Mouse (Mus musculus): ENCODE measurements around the gene Gm20388. TPM values are rescaled to one million over a fixed set of nuclear protein-coding genes. Genes with fewer than 3 reads are reported as not detected.

Gm20388 gene
- polyA plus RNA-seq, 1 experiment from 2014 or later = not detected

GRCm38 (mm10) chr8:120500701-120501261 is 590.1 kb downstream of the Gm20388 start:
- Histone ChIP-seq H3K4me2 (ENCODE audit: low read depth, severe bottlenecking) (no peak overlapping the region), H3K9ac (ENCODE audit: low read length) (no peak overlapping the region), H3K9me3 (ENCODE audit: control insufficient read depth, low read length) (no peaks in the 10 kb centered on the region), H3K4me1 (ENCODE audit: control insufficient read depth, insufficient read depth, low read length) (peaks cover 64% of the 10 kb centered on the region), H3K27ac (replicated peaks; ENCODE audit: low read depth, low read length) (no peak overlapping the region), H3K27me3 (ENCODE audit: control insufficient read depth, insufficient read depth, low read length) (no peaks in the 10 kb centered on the region), H3K36me3 (ENCODE audit: control insufficient read depth, insufficient read depth, low read length) (no peaks in the 10 kb centered on the region), H3K4me3 (ENCODE audit: low read depth, low read length) (no peak overlapping the region)
- DNase-seq (ENCODE audit: low spot score) (no peak), ATAC-seq (ENCODE audit: insufficient number of reproducible peaks, low FRiP score, low TSS enrichment, low read depth) (no peak)
- 74% methylated on average over 8 of the region's 8 CpGs for WGBS

- no peak overlapping the region for H3K27ac ChIP-seq (replicated peaks; ENCODE audit: low read depth, low read length)
- DNase-seq (ENCODE audit: low spot score) = no peak
- no peak overlapping the region for H3K4me2 ChIP-seq (ENCODE audit: low read depth, severe bottlenecking)
- no peaks in the 10 kb centered on the region for H3K9me3 ChIP-seq (ENCODE audit: control insufficient read depth, low read length)
- peaks cover 70% of the 10 kb centered on the region for H3K4me1 ChIP-seq (ENCODE audit: control insufficient read depth, insufficient read depth, low read length)
- ATAC-seq (ENCODE audit: insufficient number of reproducible peaks, low FRiP score, low TSS enrichment, low read depth) = no peak
- H3K9ac ChIP-seq (ENCODE audit: low read length) = no peak overlapping the region
- 84% methylated on average over 5 of the region's 5 CpGs for WGBS
- H3K36me3 ChIP-seq (ENCODE audit: control insufficient read depth, insufficient read depth, low read length) = no peaks in the 10 kb centered on the region
- H3K4me3 ChIP-seq (ENCODE audit: low read depth, low read length) = no peak overlapping the region
- no peaks in the 10 kb centered on the region for H3K27me3 ChIP-seq (ENCODE audit: control insufficient read depth, insufficient read depth, low read length)
Measured at GRCm38 (mm10) chr8:120501426-120501825, 590.8 kb downstream of the Gm20388 start.

GRCm38 (mm10) chr8:120502428-120502827 is 591.8 kb downstream of the Gm20388 start:
- H3K27me3 ChIP-seq (ENCODE audit: control insufficient read depth, insufficient read depth, low read length) = no peaks in the 10 kb centered on the region
- H3K9me3 ChIP-seq (ENCODE audit: control insufficient read depth, low read length) = no peaks in the 10 kb centered on the region
- no peak overlapping the region for H3K4me2 ChIP-seq (ENCODE audit: low read depth, severe bottlenecking)
- 61% methylated on average over 5 of the region's 5 CpGs for WGBS
- H3K4me3 ChIP-seq (ENCODE audit: low read depth, low read length) = no peak overlapping the region
- H3K27ac ChIP-seq (replicated peaks; ENCODE audit: low read depth, low read length) = no peak overlapping the region
- ATAC-seq (ENCODE audit: insufficient number of reproducible peaks, low FRiP score, low TSS enrichment, low read depth) (no peak), DNase-seq (ENCODE audit: low spot score) (no peak)
- H3K4me1 ChIP-seq (ENCODE audit: control insufficient read depth, insufficient read depth, low read length) = peaks cover 69% of the 10 kb centered on the region
- no peak overlapping the region for H3K9ac ChIP-seq (ENCODE audit: low read length)
- no peaks in the 10 kb centered on the region for H3K36me3 ChIP-seq (ENCODE audit: control insufficient read depth, insufficient read depth, low read length)

- Histone ChIP-seq H3K9me3 (ENCODE audit: control insufficient read depth, low read length) (no peaks in the 10 kb centered on the region), H3K27me3 (ENCODE audit: control insufficient read depth, insufficient read depth, low read length) (no peaks in the 10 kb centered on the region), H3K36me3 (ENCODE audit: control insufficient read depth, insufficient read depth, low read length) (no peaks in the 10 kb centered on the region), H3K27ac (replicated peaks; ENCODE audit: low read depth, low read length) (peak overlapping the region; percentile 73), H3K4me1 (ENCODE audit: control insufficient read depth, insufficient read depth, low read length) (peaks cover 69% of the 10 kb centered on the region), H3K9ac (ENCODE audit: low read length) (no peak overlapping the region), H3K4me3 (ENCODE audit: low read depth, low read length) (peak overlapping the region; percentile 10; the same call in 1 of the 2 replicates), H3K4me2 (ENCODE audit: low read depth, severe bottlenecking) (peak overlapping the region; percentile 48)
- ATAC-seq (ENCODE audit: insufficient number of reproducible peaks, low FRiP score, low TSS enrichment, low read depth) (no peak), DNase-seq (ENCODE audit: low spot score) (peak; percentile 44)
- 5% methylated on average over 18 of the region's 20 CpGs for WGBS
Measured at GRCm38 (mm10) chr8:120504251-120505081, 593.8 kb downstream of the Gm20388 start.

GRCm38 (mm10) chr8:120505082-120505511 is 594.5 kb downstream of the Gm20388 start:
- Histone ChIP-seq H3K4me1 (ENCODE audit: control insufficient read depth, insufficient read depth, low read length) (peaks cover 75% of the 10 kb centered on the region), H3K4me3 (ENCODE audit: low read depth, low read length) (peak overlapping the region; percentile 10; the same call in 1 of the 2 replicates), H3K9ac (ENCODE audit: low read length) (no peak overlapping the region), H3K27ac (replicated peaks; ENCODE audit: low read depth, low read length) (peak overlapping the region; percentile 73), H3K36me3 (ENCODE audit: control insufficient read depth, insufficient read depth, low read length) (no peaks in the 10 kb centered on the region), H3K9me3 (ENCODE audit: control insufficient read depth, low read length) (no peaks in the 10 kb centered on the region), H3K4me2 (ENCODE audit: low read depth, severe bottlenecking) (peak overlapping the region; percentile 48), H3K27me3 (ENCODE audit: control insufficient read depth, insufficient read depth, low read length) (no peaks in the 10 kb centered on the region)
- WGBS = under 1% methylated on average over 19 of the region's 19 CpGs
- ATAC-seq (ENCODE audit: insufficient number of reproducible peaks, low FRiP score, low TSS enrichment, low read depth) (no peak; the same call in 1 of the 2 replicates), DNase-seq (ENCODE audit: low spot score) (peak; percentile 80)

- H3K27me3 ChIP-seq (ENCODE audit: control insufficient read depth, insufficient read depth, low read length) = no peaks in the 10 kb centered on the region
- no peak overlapping the region; the same call in 1 of the 2 replicates for H3K27ac ChIP-seq (replicated peaks; ENCODE audit: low read depth, low read length)
- peaks cover 76% of the 10 kb centered on the region for H3K4me1 ChIP-seq (ENCODE audit: control insufficient read depth, insufficient read depth, low read length)
- no peak overlapping the region for H3K4me3 ChIP-seq (ENCODE audit: low read depth, low read length)
- no peaks in the 10 kb centered on the region for H3K36me3 ChIP-seq (ENCODE audit: control insufficient read depth, insufficient read depth, low read length)
- H3K4me2 ChIP-seq (ENCODE audit: low read depth, severe bottlenecking) = peak overlapping the region; percentile 48; the same call in 1 of the 2 replicates
- no peak for DNase-seq (ENCODE audit: low spot score)
- ATAC-seq (ENCODE audit: insufficient number of reproducible peaks, low FRiP score, low TSS enrichment, low read depth) = no peak
- peak overlapping the region; percentile 12; the same call in 1 of the 2 replicates for H3K9ac ChIP-seq (ENCODE audit: low read length)
- no peaks in the 10 kb centered on the region for H3K9me3 ChIP-seq (ENCODE audit: control insufficient read depth, low read length)
- WGBS = 9% methylated on average over 23 of the region's 23 CpGs
Measured at GRCm38 (mm10) chr8:120505619-120506310, 595.1 kb downstream of the Gm20388 start.

- H3K9me3 ChIP-seq (ENCODE audit: control insufficient read depth, low read length) = no peaks in the 10 kb centered on the region
- no peak overlapping the region; the same call in 1 of the 2 replicates for H3K4me2 ChIP-seq (ENCODE audit: low read depth, severe bottlenecking)
- H3K4me3 ChIP-seq (ENCODE audit: low read depth, low read length) = no peak overlapping the region
- no peaks in the 10 kb centered on the region for H3K36me3 ChIP-seq (ENCODE audit: control insufficient read depth, insufficient read depth, low read length)
- H3K4me1 ChIP-seq (ENCODE audit: control insufficient read depth, insufficient read depth, low read length) = peaks cover 84% of the 10 kb centered on the region
- DNase-seq (ENCODE audit: low spot score) = no peak
- H3K9ac ChIP-seq (ENCODE audit: low read length) = no peak overlapping the region
- ATAC-seq (ENCODE audit: insufficient number of reproducible peaks, low FRiP score, low TSS enrichment, low read depth) = no peak
- 41% methylated on average over 2 of the region's 2 CpGs for WGBS
- H3K27me3 ChIP-seq (ENCODE audit: control insufficient read depth, insufficient read depth, low read length) = no peaks in the 10 kb centered on the region
- H3K27ac ChIP-seq (replicated peaks; ENCODE audit: low read depth, low read length) = no peak overlapping the region
Measured at GRCm38 (mm10) chr8:120506562-120506961, 595.9 kb downstream of the Gm20388 start.

GRCm38 (mm10) chr8:120507290-120507689 is 596.6 kb downstream of the Gm20388 start:
- H3K4me1 ChIP-seq (ENCODE audit: control insufficient read depth, insufficient read depth, low read length) = peaks cover 91% of the 10 kb centered on the region
- no peak overlapping the region for H3K4me2 ChIP-seq (ENCODE audit: low read depth, severe bottlenecking)
- no peaks in the 10 kb centered on the region for H3K9me3 ChIP-seq (ENCODE audit: control insufficient read depth, low read length)
- H3K4me3 ChIP-seq (ENCODE audit: low read depth, low read length) = no peak overlapping the region
- ATAC-seq (ENCODE audit: insufficient number of reproducible peaks, low FRiP score, low TSS enrichment, low read depth) (no peak), DNase-seq (ENCODE audit: low spot score) (no peak)
- no peaks in the 10 kb centered on the region for H3K36me3 ChIP-seq (ENCODE audit: control insufficient read depth, insufficient read depth, low read length)
- no peaks in the 10 kb centered on the region for H3K27me3 ChIP-seq (ENCODE audit: control insufficient read depth, insufficient read depth, low read length)
- no peak overlapping the region for H3K9ac ChIP-seq (ENCODE audit: low read length)
- no peak overlapping the region for H3K27ac ChIP-seq (replicated peaks; ENCODE audit: low read depth, low read length)
- 83% methylated on average over 9 of the region's 9 CpGs for WGBS
